Mouse (Mus musculus) liver, embryonic 18 days (tissue): ENCODE measurements around the gene Kirrel. TPM values are rescaled to one million over a fixed set of nuclear protein-coding genes. Genes with fewer than 3 reads are reported as not detected.

Source experiments
- polyA plus RNA-seq: library from polyadenylated mRNA; depleted of rRNA; stranded (reverse); fragments of >200 nt; gene quantifications from 2 replicates; pipeline ENCODE4 v1.2.3, GENCODE M21; 2012; rRNA removed

Gene Kirrel
- polyA plus RNA-seq: 0.97 and 1.1 TPM in 2 replicates

GRCm38 (mm10) chr3:87174096-87174768 lies at the start of gene Kirrel:
Kirrel (minus strand) TSS chr3:87174747.

Other genes with a start within 250 kb of the Kirrel start
- 30.4 and 44.6 TPM in 2 replicates for gene Cd1d1, start 175.3 kb downstream of the Kirrel start, polyA plus RNA-seq
- 0.17 and 0.22 TPM in 2 replicates for gene Fcrls, start 89.0 kb upstream of the Kirrel start, polyA plus RNA-seq
- gene Cd5l, start 183.1 kb upstream of the Kirrel start, polyA plus RNA-seq: 99.9 and 101 TPM in 2 replicates
- 0.82 and 1.1 TPM in 2 replicates for gene Fcrl1, start 201.6 kb upstream of the Kirrel start, polyA plus RNA-seq